Mouse (Mus musculus) small intestine, adult 2 months (tissue): ENCODE measurements around the gene Urb1.

ENCODE experiments used
- CTCF ChIP-seq: fragments of 200-500 bp; IDR thresholded peaks from 2 replicates; pipeline ENCODE4 v1.5.1; 2012; ENCODE audit warnings: low read depth, mild to moderate bottlenecking, control low read depth, inconsistent platforms, low read length, moderate library complexity, mixed read lengths; ENCODE audit not compliant: insufficient replicate concordance, insufficient read length; ENCODE audit errors: extremely low read depth
- POLR2A ChIP-seq: fragments of 200-500 bp; IDR thresholded peaks from 2 replicates; pipeline ENCODE4 v1.6.1; 2012; ENCODE audit warnings: low read depth, mild to moderate bottlenecking, control low read depth, inconsistent platforms, low read length, moderate library complexity

DNA sequence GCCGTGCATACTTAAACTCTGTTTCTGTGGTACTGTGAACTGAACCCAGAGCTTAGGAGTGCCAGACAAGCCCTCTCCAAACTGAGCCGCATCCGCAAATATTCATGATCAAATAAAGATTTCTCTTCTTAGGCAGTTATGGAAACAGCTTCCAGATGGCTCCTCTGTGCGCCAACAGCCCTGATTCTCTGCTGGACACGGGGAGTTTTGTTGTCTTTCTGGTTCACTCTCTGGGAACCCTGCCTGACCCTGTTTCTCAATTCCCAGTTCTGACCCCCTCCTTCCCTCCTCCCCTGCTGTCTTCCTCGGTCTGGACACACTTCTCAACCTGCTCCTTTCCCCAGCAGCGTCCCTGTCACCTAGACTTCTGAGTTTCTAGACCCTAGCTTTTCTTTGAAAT, 12.8 kb upstream of the Urb1 start:
- TF ChIP-seq CTCF (no peak), POLR2A (no peak)
